ENCODE assay signal across 8 mouse cellular contexts in genomic region chr15:77029331-77029991, GRCm38 (mm10). TPM values are rescaled to one million over a fixed set of nuclear protein-coding genes. Genes with fewer than 3 reads are reported as not detected.
DNase-seq lines count a peak whose midpoint lies in the region; ATAC-seq and TF ChIP-seq lines count a peak whose summit lies in the region.
"Had no signal": no experiment of that assay in that cellular context is flagged by ENCODE, and none has a peak within 500 bp of the region (broad histone marks: within the 10 kb centered on the region; RNA-seq: fewer than 3 reads in every experiment).

No protein-coding gene starts in this region.

- no peaks in the 10 kb centered on the region for H3K9me3 ChIP-seq in heart, embryonic 16.5 days (replicated peaks; ENCODE audit: control insufficient read depth, low read length)
- no peaks in the 10 kb centered on the region for H3K9me3 ChIP-seq in lung, postnatal 0 days (ENCODE audit: low read length)

- peak; percentile 48; the same call in 1 of the 2 replicates for ATAC-seq in erythroid progenitor cell, adult 5-6 weeks (replicated peaks; ENCODE audit: low FRiP score, poor library complexity, severe bottlenecking)
- ATAC-seq in heart, embryonic 16.5 days (replicated peaks; ENCODE audit: extremely low read depth, insufficient read depth, low FRiP score): peak; percentile 71
- peak; percentile 64 for ATAC-seq in lung, postnatal 0 days

- no peaks in the 10 kb centered on the region for H3K27me3 ChIP-seq in heart, embryonic 16.5 days (ENCODE audit: control insufficient read depth, insufficient read depth, low read length)
- no peaks in the 10 kb centered on the region for H3K27me3 ChIP-seq in lung, postnatal 0 days (replicated peaks; ENCODE audit: insufficient read depth, low read length)

- peak; percentile 93 for TF ChIP-seq CTCF in lung, postnatal 0 days (IDR thresholded peaks at IDR 0.05)

- peak; percentile 95 for DNase-seq in MN1 (ENCODE audit: low spot score)
- DNase-seq in c-Kit-negative CD71-positive TER-119-positive erythroid progenitor cells, embryonic 14.5 days (ENCODE audit: low read depth, low spot score): peak; percentile 33
- DNase-seq in kidney, postnatal 10 days: peak; percentile 80
- peak; percentile 82 for DNase-seq in lung, postnatal 0 days (ENCODE audit: low spot score)
- peak; percentile 65 to 70 for DNase-seq in right cerebral cortex, postnatal 10 days (ENCODE audit: low spot score in 2 of 2)

- no peaks in the 10 kb centered on the region for H3K36me3 ChIP-seq in heart, embryonic 16.5 days (ENCODE audit: control insufficient read depth, insufficient read depth)
- no peaks in the 10 kb centered on the region for H3K36me3 ChIP-seq in lung, postnatal 0 days (ENCODE audit: insufficient read depth, low read length)

- 19% methylated on average over 7 of the region's 7 CpGs for WGBS in heart, embryonic 16.5 days
- 26% methylated on average over 7 of the region's 7 CpGs for WGBS in lung, postnatal 0 days

- H3K4me1 ChIP-seq in heart, embryonic 16.5 days (ENCODE audit: control insufficient read depth, insufficient read depth, low read length): peaks cover 35% of the 10 kb centered on the region
- no peaks in the 10 kb centered on the region for H3K4me1 ChIP-seq in lung, postnatal 0 days (ENCODE audit: insufficient read depth, low read depth, low read length)

- peak overlapping the region; percentile 64 for H3K9ac ChIP-seq in heart, embryonic 16.5 days (ENCODE audit: low read length)
- H3K9ac ChIP-seq in lung, postnatal 0 days (replicated peaks; ENCODE audit: low read depth): no peak overlapping the region

- H3K27ac ChIP-seq in heart, embryonic 16.5 days (ENCODE audit: low read length): peak overlapping the region; percentile 80
- no peak overlapping the region for H3K27ac ChIP-seq in lung, postnatal 0 days (ENCODE audit: low read length)
- H3K27ac ChIP-seq: macrophage had no signal

- H3K4me3 ChIP-seq in heart, embryonic 16.5 days (ENCODE audit: low read length): no peak overlapping the region
- no peak overlapping the region for H3K4me3 ChIP-seq in lung, postnatal 0 days (ENCODE audit: low read depth, low read length)

- H3K4me2 ChIP-seq in heart, embryonic 16.5 days (ENCODE audit: low read depth, low read length): peak overlapping the region; percentile 38
- no peak overlapping the region for H3K4me2 ChIP-seq in lung, postnatal 0 days (replicated peaks; ENCODE audit: low read depth, low read length)

- no peak for TF ChIP-seq EP300 in lung, postnatal 0 days (IDR thresholded peaks at IDR 0.05)

RNA-seq across cellular contexts. Expression of gene Apol6, which starts 15.1 kb away (rescaled TPM):
- total RNA-seq in erythroid progenitor cell, adult 5-6 weeks (2015; ENCODE audit: low replicate concordance): not detected in 2 replicates
- total RNA-seq in erythroid progenitor cell, adult 5-6 weeks (2017; ENCODE audit: low replicate concordance): not detected in 2 replicates
- polyA plus RNA-seq in heart, embryonic 16.5 days (2015; fragmentation: Nextera tagmentation; extraction: Ambion mirVana): 0.11 and 0.30 TPM in 2 replicates
- polyA plus RNA-seq in lung, postnatal 0 days (2015; fragmentation: Nextera tagmentation; extraction: Ambion mirVana): 0.10 TPM in 1 of 2 replicates, not detected in the other
- polyA plus RNA-seq: macrophage had no signal

RNA-seq across cellular contexts. Expression of gene Mb, which starts 21.0 kb away (rescaled TPM):
- not detected in 2 replicates for total RNA-seq in erythroid progenitor cell, adult 5-6 weeks (2015; ENCODE audit: low replicate concordance)
- total RNA-seq in erythroid progenitor cell, adult 5-6 weeks (2017; ENCODE audit: low replicate concordance): not detected in 2 replicates
- 977 and 1,096 TPM in 2 replicates for polyA plus RNA-seq in heart, embryonic 16.5 days (2015; fragmentation: Nextera tagmentation; extraction: Ambion mirVana)
- polyA plus RNA-seq in lung, postnatal 0 days (2015; fragmentation: Nextera tagmentation; extraction: Ambion mirVana): 0.84 and 1.1 TPM in 2 replicates
- polyA plus RNA-seq: macrophage had no signal

Comparison
In these comparisons a context has a peak if more than half of its experiments do, and no peak if none do; other contexts are left out.
1. DNase-seq: peak in every context shown above with its lines; median percentile 95 in MN1; 82 in lung, postnatal 0 days; 80 in kidney, postnatal 10 days; 68 in right cerebral cortex, postnatal 10 days; 33 in c-Kit-negative CD71-positive TER-119-positive erythroid progenitor cells, embryonic 14.5 days.
2. RNA of gene Mb, which starts 21.0 kb away (polyA plus RNA-seq): 977 to 1,096 TPM in heart, embryonic 16.5 days; 0.84 to 1.1 TPM in lung, postnatal 0 days; every median in the first group is over 100 times any median in the second.
3. Peak in every context shown above with its lines, with median percentiles within 50 percentile points of each other: ATAC-seq.